Mouse (Mus musculus): Measurements from ENCODE around the gene Ptgir.

GRCm38 (mm10) chr7:16876006-16876405 is 30.3 kb upstream of the Ptgir start:
- TF ChIP-seq CTCF (IDR thresholded peaks at IDR 0.05; ENCODE audit: borderline replicate concordance, control insufficient read depth, extremely low read depth, insufficient read depth, low read length, poor library complexity) (no peak), POLR2A (IDR thresholded peaks at IDR 0.05; ENCODE audit: control insufficient read depth, extremely low read depth, insufficient read depth, low read length, poor library complexity) (no peak)

All from thymus, adult 2 months (tissue).